Mouse (Mus musculus): ENCODE measurements around the gene Chd9.

The Chd9 gene

GRCm38 (mm10) chr8:90828181-90828986 lies at the start of gene Chd9:
Gene Chd9 (plus strand): TSS chr8:90828352.
- peak; percentile 97 to 99 for DNase-seq (ENCODE audit: low spot score in 2 of 2)

DNA sequence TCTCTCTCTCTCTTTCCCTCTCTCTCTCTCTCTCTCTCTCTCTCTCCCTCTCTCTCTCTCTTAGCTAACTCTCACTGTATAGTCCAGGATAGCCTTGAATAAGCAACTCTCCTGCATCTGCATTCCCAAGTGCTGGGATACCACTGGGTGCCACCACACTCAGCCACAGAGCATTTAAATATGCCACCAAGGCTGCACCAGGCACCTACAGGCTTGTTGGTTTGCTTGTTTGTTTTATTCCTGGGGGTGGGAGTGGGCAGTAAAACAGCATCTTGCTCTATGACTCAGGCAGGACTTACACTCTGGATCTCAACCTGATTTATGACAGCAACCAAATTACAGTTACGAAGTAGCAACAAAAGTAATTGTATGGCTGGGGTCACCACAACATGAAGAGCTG lies 36.5 kb upstream of the Chd9 start:
- no peak for DNase-seq (ENCODE audit: low spot score in 2 of 2)

GRCm38 (mm10) chr8:90793710-90794109 lies 34.4 kb upstream of the Chd9 start:
- peak; percentile 91 to 92 for DNase-seq (ENCODE audit: low spot score in 2 of 2)

GRCm38 (mm10) chr8:90794990-90795861 lies 32.9 kb upstream of the Chd9 start:
- peak; percentile 49 to 61 for DNase-seq (ENCODE audit: low spot score in 2 of 2)

DNA sequence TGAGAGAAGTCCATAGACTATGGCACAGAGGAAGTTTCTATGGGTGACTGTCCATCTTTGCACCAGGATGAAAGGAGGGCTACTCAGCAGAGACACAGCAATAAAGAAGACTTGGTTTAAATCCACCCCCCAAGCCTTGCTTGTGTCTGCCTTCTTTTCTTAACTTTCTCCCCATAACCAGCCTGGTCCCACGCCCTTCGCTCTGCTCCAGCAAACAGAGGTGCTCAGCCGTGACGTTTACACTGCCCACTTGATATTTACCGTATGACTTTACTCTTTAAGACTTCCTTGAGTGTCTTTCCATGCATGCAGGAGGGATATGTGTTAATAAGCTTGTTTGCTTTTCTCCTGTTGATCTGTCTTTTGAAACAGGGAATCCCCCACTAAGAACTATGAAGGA lies 28.7 kb upstream of the Chd9 start:
- no peak for DNase-seq (ENCODE audit: low spot score in 2 of 2)

DNA sequence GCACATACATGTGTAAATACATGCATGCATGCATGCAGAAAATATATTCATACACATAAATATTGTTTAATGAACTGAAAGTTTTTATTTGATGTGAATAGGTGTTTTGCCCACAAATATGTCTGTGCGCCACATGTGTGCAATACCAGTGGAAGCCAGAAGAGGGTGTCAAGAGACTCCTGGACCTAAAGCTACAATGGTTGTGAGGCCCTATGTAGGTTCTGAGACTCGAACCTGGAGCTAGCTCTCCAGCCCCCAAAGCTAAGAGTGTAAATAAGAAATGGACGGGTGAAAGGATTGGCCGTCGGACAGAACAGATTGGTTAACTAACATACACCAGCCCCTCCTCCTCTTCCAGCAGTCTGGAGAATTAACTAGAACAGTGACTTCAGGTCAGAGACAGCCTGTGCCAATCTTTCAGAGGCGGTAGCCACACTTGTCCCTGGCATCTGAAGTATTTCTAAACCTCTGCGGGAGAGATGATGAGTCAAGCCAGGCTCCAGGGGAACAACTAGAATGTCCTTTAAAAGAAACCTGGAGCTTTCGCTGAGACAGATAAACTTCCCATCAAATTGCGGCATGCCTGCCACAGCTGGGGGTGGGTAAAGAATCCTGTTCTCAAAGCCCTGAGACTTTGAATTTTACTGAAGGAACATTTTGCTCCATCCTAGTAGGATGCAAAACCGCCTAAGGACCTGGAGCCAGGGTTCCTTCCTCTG lies 14.4 kb upstream of the Chd9 start:
- no peak for DNase-seq (ENCODE audit: low spot score in 2 of 2)

GRCm38 (mm10) chr8:90816061-90816882 lies 11.9 kb upstream of the Chd9 start:
- DNase-seq (ENCODE audit: low spot score in 2 of 2), result no peak

GRCm38 (mm10) chr8:90817293-90817692 lies 10.9 kb upstream of the Chd9 start, which contains the start of gene Gm19935:
Gene Gm19935 (minus strand): TSS chr8:90817393.
- DNase-seq (ENCODE audit: low spot score in 2 of 2), result no peak

- DNase-seq (ENCODE audit: low spot score in 2 of 2), result no peak
Observed at GRCm38 (mm10) chr8:90819561-90820320, 8.4 kb upstream of the Chd9 start.

GRCm38 (mm10) chr8:90820321-90820696 lies 7.8 kb upstream of the Chd9 start:
- no peak for DNase-seq (ENCODE audit: low spot score in 2 of 2)

DNA sequence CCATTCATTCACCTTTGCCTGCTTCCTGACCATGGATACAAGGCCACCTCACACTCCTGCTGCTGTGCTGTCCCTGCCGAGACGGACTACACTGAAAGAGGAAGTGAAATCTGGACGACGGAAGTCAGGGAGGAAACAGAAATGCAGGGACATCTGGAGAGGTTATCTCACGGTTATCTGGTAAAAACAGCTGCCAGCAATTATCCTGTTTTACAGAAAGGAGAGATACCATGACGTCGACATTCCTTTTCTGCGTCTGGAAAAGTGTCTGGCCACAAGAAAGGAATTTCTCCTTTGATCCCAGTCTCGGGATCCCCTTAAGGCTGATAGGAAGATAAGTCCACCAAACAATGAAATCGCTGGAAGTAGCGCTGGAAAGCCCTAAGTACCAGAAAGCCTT lies 5.7 kb upstream of the Chd9 start:
- no peak for DNase-seq (ENCODE audit: low spot score in 2 of 2)

DNA sequence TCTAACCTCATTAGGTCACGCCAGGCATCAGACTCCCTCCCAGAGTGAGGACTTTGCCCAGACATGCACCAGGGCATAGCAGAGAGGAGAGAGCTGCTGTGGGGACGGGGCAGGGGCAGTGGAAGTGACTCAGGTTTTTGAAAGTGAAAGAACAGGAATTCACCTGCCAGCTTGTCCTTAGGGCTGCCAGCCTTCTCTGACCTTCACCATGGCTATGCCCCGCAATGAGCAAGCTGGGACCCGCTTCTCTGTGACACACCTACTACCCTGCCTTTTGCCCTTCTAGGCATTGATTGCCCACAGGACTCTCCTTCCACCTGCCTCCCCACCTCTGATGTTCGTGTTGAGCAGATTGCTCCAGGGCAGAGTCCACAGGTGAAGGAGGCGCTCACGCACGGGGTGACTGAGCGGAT lies 2.7 kb upstream of the Chd9 start:
- DNase-seq (ENCODE audit: low spot score in 2 of 2), result no peak

DNA sequence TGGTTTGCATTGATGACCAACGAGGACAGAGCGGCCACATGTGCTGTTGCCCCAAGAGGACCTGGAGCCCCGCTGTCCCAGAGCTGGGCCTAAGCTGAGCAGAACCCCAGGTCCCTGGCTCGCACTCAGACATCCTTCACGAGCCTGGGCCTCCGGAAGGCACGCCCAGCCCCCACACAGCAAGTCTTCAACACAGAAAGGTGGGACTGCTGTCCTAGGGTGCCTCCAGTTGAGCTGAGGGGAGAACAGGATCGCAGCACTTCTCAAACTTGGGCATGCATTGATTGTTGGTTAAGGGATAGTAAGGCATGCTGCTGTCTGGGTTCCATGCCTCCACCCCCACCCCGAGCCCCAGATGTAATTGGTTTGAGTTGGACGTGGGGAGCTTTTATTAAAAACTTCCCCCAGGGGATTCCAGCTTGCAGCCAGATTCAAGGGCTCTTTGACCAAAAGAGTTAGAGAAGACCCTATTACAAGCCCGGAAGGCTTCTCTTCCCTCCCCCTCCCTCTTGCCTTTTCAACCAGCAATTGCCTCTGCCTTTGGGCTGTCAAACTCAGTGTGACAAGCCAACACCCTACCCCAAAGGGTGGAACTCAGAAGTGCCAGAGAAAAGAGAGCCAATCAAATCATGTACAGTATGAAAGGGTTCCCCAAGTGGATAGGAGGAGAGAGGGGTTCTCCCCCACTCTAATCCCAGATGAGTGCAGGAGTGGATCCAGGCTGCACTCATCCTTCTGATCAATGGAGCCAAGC lies 1.0 kb downstream of the Chd9 start:
- DNase-seq (ENCODE audit: low spot score in 2 of 2), result peak; percentile 40 to 45

GRCm38 (mm10) chr8:90829825-90830224 lies 1.7 kb downstream of the Chd9 start:
- no peak for DNase-seq (ENCODE audit: low spot score in 2 of 2)

DNA sequence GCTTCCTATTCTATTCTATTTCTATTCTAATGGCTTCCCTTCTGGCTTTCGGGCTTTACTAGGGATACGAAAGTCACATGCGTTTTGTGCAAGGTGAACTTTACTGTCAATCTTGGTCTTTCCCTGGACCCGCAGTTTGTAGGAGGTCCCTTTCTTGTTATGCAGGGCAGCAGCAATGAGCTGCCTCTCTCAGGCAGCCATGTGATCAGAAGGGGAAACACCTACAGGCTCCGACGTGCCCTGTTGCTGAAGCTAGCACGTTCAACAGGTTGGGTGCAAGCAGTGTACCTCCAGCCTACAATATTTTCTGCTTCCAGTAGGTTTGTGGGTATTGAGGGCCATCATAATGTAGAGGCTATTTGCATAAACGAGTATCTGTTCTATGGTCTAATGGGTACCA lies 2.8 kb downstream of the Chd9 start:
- no peak for DNase-seq (ENCODE audit: low spot score in 2 of 2)

DNA sequence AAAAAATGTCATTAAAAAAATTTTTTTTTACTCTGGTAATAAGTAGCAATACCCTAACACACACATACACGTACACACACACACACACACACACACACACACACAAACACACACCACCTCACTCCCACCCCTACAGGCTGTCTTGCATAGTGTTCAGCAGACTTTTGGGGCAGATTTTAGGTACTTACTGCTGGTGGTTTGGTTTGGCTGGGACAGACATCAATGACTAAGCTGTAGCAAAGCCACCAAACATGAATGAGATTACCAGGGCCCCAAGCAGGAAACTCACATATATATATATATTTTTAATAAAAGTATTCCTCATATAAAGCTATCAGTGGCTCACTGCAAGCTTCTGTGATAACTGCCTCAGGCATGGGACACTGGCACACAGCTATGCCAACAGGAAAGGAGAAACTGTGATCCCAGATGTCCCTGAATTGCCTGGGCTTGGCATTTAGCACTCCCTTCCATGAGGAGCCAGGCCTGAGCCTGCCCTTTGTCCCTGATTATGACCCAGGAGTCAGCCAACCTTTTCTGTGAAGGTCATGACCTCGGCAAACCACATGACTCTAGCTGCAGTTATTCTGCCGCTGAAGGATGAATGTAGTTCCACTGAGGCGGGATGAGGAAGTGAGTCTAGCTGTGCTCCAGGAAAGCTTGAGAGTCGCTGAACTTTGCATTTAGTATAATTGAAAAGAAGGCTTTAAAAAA lies 4.6 kb downstream of the Chd9 start:
- DNase-seq (ENCODE audit: low spot score in 2 of 2), result no peak

DNA sequence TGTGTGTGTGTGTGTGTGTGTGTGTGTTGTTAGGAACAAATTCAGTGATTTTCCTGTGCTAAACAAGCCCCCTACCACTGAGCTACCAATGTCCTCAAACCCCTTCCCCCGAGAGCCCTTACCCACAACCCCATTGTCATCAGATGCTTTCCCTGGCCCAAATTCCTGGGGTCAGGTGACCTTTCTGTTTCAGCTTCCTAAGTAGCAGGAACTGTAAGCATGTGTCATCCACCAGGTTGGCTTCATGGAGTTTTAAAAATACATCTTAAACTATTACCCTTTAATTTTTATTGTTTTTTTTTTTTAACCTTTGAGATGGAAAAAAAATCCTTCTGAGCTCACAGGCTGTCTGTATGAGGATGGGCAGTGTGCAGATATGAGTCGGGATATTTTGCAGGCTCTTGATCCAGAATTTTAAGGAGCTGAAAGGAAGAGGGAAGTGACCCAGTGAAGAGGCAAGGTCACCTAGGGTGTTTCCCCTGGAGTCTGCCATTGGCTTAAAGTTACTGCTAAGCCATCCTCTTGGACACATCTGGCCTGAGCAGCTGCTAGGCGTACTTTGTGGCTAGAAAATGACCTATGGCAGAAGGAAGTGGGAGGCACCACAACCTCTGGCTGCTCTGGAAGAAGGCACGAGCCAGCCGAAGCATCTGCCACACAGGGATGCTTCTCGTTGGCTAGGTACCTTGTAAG lies 5.6 kb downstream of the Chd9 start:
- no peak for DNase-seq (ENCODE audit: low spot score in 2 of 2)

GRCm38 (mm10) chr8:90834321-90834672 lies 6.1 kb downstream of the Chd9 start:
- DNase-seq (ENCODE audit: low spot score in 2 of 2), result no peak

GRCm38 (mm10) chr8:90837440-90837839 lies 9.3 kb downstream of the Chd9 start:
- no peak for DNase-seq (ENCODE audit: low spot score in 2 of 2)
